Mouse (Mus musculus) heart, postnatal 10 days (tissue): ENCODE results near the gene Zfp180. TPM values are rescaled to one million over a fixed set of nuclear protein-coding genes. Genes with fewer than 3 reads are reported as not detected.
A peak's percentile ranks its signal among the peaks of the same experiment; 100 is the strongest.
"Not testable (repeated sequence)": the region's sequence is repeated elsewhere in the genome, so short reads cannot be mapped to it uniquely, and the experiment has no call there.

Experiments used
- DNase-seq, 2 experiments: peaks; one replicate each; pipeline ENCODE4 v3.0.0; 2021
- intact Hi-C: fragments of 180-260 bp; cut with DNase I; formaldehyde crosslinking; loops from one replicate; pipeline ENCODE4 v1.15.1; 2025
- total RNA-seq, 2 experiments: library from RNA; stranded (reverse); gene quantifications; 2 replicates each; pipeline ENCODE4 v1.2.3; 2021

Zfp180 gene
- total RNA-seq = 10 to 100 TPM in 1 of 2 experiments, 1 to 10 TPM in 1; 9.5 to 10.3 TPM

- intact Hi-C loops = loop anchor here (2.0 to 5.0 kb wide), 2 partner anchors 50 to 235 kb away; partner anchors contain the start of genes Zfp235 and Zfp94
Observed at GRCm38 (mm10) chr7:24081634-24082431, at the start of gene Zfp180. Zfp180 (plus strand) TSS chr7:24081924.

GRCm38 (mm10) chr7:24052660-24053304, 28.9 kb upstream of the Zfp180 start, which contains the start of gene Vmn1r183:
Vmn1r183 (plus strand) TSS chr7:24053254.
- DNase-seq = no peak
- intact Hi-C loops = no loop called here

More at GRCm38 (mm10) chr7:24081634-24082431, at the start of gene Zfp180:
- DNase-seq = peak; percentile 97 to 98

GRCm38 (mm10) chr7:24074424-24074823, 7.3 kb upstream of the Zfp180 start:
- DNase-seq, intact Hi-C loops: not testable (repeated sequence)

- DNase-seq = no peak
- intact Hi-C loops = loop anchor here (5.0 kb wide), 1 partner anchor 50 kb away; the partner anchor contains the start of gene Zfp235
Observed at GRCm38 (mm10) chr7:24082457-24083235, 922 bp downstream of the Zfp180 start.

GRCm38 (mm10) chr7:24086871-24087270, 5.1 kb downstream of the Zfp180 start:
- intact Hi-C loops = no loop called here
- DNase-seq = no peak

- DNase-seq = no peak
- intact Hi-C loops = no loop called here
Observed at GRCm38 (mm10) chr7:24087485-24088125, 5.9 kb downstream of the Zfp180 start.

GRCm38 (mm10) chr7:24104403-24104802, 22.7 kb downstream of the Zfp180 start:
- intact Hi-C loops = no loop called here
- DNase-seq = no peak

- peak in 1 of 2 experiments; percentile 8 for DNase-seq
- intact Hi-C loops = no loop called here
Observed at GRCm38 (mm10) chr7:24105144-24105703, 23.5 kb downstream of the Zfp180 start.

GRCm38 (mm10) chr7:24110839-24111238, 29.1 kb downstream of the Zfp180 start:
- intact Hi-C loops = no loop called here
- no peak for DNase-seq

GRCm38 (mm10) chr7:24111772-24112155, 30.0 kb downstream of the Zfp180 start:
- intact Hi-C loops = loop anchor here (2.0 kb wide), 1 partner anchor 21 kb away; no protein-coding TSS in a partner anchor
- DNase-seq = no peak

- intact Hi-C loops = loop anchor here (2.0 kb wide), 1 partner anchor 20 kb away; no protein-coding TSS in a partner anchor
- peak; percentile 86 for DNase-seq
Observed at GRCm38 (mm10) chr7:24112156-24112856, 30.6 kb downstream of the Zfp180 start, which contains the start of gene Zfp112. Zfp112 (plus strand) TSS chr7:24112314.

GRCm38 (mm10) chr7:24113001-24113400, 31.3 kb downstream of the Zfp180 start:
- intact Hi-C loops = loop anchor here (2.0 kb wide), 1 partner anchor 20 kb away; no protein-coding TSS in a partner anchor
- DNase-seq = peak; percentile 52 to 57

- intact Hi-C loops = no loop called here
- DNase-seq = no peak
Observed at GRCm38 (mm10) chr7:24116655-24117054, 34.9 kb downstream of the Zfp180 start.

GRCm38 (mm10) chr7:24133425-24133995, 51.8 kb downstream of the Zfp180 start:
- no peak for DNase-seq
- intact Hi-C loops = loop anchor here (2.0 to 10.0 kb wide), 8 partner anchors 21 to 261 kb away; partner anchors contain the start of genes Smg9, Vmn1r181, Zfp108 and Zfp112

GRCm38 (mm10) chr7:24133996-24134828, 52.5 kb downstream of the Zfp180 start, which contains the start of gene Zfp235:
Zfp235 (plus strand) TSS chr7:24134169.
- DNase-seq = peak; percentile 92
- intact Hi-C loops = loop anchor here (2.0 to 10.0 kb wide), 9 partner anchors 21 to 261 kb away; partner anchors contain the start of genes Smg9, Vmn1r181, Zfp108 and Zfp112

GRCm38 (mm10) chr7:24142566-24142965, 60.8 kb downstream of the Zfp180 start:
- intact Hi-C loops = no loop called here

GRCm38 (mm10) chr7:24153272-24153671, 71.5 kb downstream of the Zfp180 start:
- intact Hi-C loops = no loop called here

More at GRCm38 (mm10) chr7:24142566-24142965, 60.8 kb downstream of the Zfp180 start:
- DNase-seq = no peak

More at GRCm38 (mm10) chr7:24153272-24153671, 71.5 kb downstream of the Zfp180 start:
- DNase-seq = peak in 1 of 2 experiments; percentile 10
